Mouse (Mus musculus) heart, postnatal 0 days (tissue): ENCODE measurements around the gene Adgrd1. TPM values are rescaled to one million over a fixed set of nuclear protein-coding genes. Genes with fewer than 3 reads are reported as not detected.

Experiments
- ATAC-seq: fragments of 200-750 bp; cut with Nextera tagmentation; 2 replicates; pipeline ENCODE4 v1.8.0; 2017; ENCODE audit warnings: low read depth, moderate number of reproducible peaks, moderate library complexity; ENCODE audit not compliant: insufficient read depth
- DNase-seq: peaks from one replicate; pipeline ENCODE4 v3.0.0-alpha.2; 2016; ENCODE audit warnings: low spot score
- H3K27ac ChIP-seq: fragments of 300-500 bp; sonication (generic); 2 replicates; pipeline ENCODE4 v1.5.1; 2014; ENCODE audit warnings: low read depth, mild to moderate bottlenecking
- H3K27me3 ChIP-seq: fragments of 300-500 bp; sonication (generic); 2 replicates; pipeline ENCODE4 v1.6.1; 2014; ENCODE audit warnings: low read length, mixed read lengths; ENCODE audit not compliant: control insufficient read depth, insufficient read depth
- H3K36me3 ChIP-seq: fragments of 300-500 bp; sonication (generic); replicated peaks from 2 replicates; pipeline ENCODE4 v1.6.1; 2014; ENCODE audit warnings: low read length, mixed read lengths; ENCODE audit not compliant: control insufficient read depth, insufficient read depth
- H3K4me1 ChIP-seq: fragments of 300-500 bp; sonication (generic); 2 replicates; pipeline ENCODE4 v1.6.1; 2014; ENCODE audit warnings: antibody characterized with exemption; ENCODE audit not compliant: control insufficient read depth, insufficient read depth
- H3K4me2 ChIP-seq: fragments of 300-500 bp; sonication (generic); 2 replicates; pipeline ENCODE4 v1.6.1; 2014; ENCODE audit warnings: low read depth, mild to moderate bottlenecking, low read length, moderate library complexity
- H3K4me3 ChIP-seq: fragments of 300-500 bp; sonication (generic); 2 replicates; pipeline ENCODE4 v1.5.1; 2014; ENCODE audit warnings: low read depth, low read length
- H3K9ac ChIP-seq: fragments of 300-500 bp; sonication (generic); replicated peaks from 2 replicates; pipeline ENCODE4 v1.6.1; 2014; ENCODE audit warnings: low read depth, low read length, mixed read lengths
- H3K9me3 ChIP-seq: fragments of 300-500 bp; sonication (generic); replicated peaks from 2 replicates; pipeline ENCODE4 v1.6.1; 2016; ENCODE audit warnings: low read length; ENCODE audit not compliant: control insufficient read depth
- CTCF ChIP-seq: IDR thresholded peaks from 2 replicates; pipeline ENCODE4 v1.5.1; 2016; ENCODE audit warnings: antibody characterized with exemption, control low read depth, low read depth
- EP300 ChIP-seq: IDR thresholded peaks from 2 replicates; pipeline ENCODE4 v1.6.1; 2016; ENCODE audit warnings: antibody characterized with exemption, low read depth
- WGBS: fragments of 180-500 bp; shearing (Covaris S2); extraction: QIAGEN DNeasy Blood & Tissue Kit; methylation state at CpG from one replicate; pipeline ENCODE4 v1.1.7; 2014; 5-methylcytosine and 5-hydroxymethylcytosine counted together
- polyA plus RNA-seq: library from polyadenylated mRNA; unstranded; fragments of >200 nt; fragmentation: Nextera tagmentation; extraction: Ambion mirVana; gene quantifications from 2 replicates; pipeline ENCODE4 v1.2.1, GENCODE M21; 2015
- total RNA-seq: library from RNA; depleted of rRNA; stranded (reverse); fragments of >200 nt; gene quantifications from 2 replicates; pipeline ENCODE4 v1.2.3, GENCODE M21; 2014; ENCODE audit warnings: low replicate concordance

Gene Adgrd1
- total and polyA plus RNA-seq, 2 experiments from 2014 or later = 1.6 to 15.6 TPM

- DNase-seq (no peak), ATAC-seq (no peak)
- Histone ChIP-seq H3K36me3 (no peaks in the 10 kb centered on the region), H3K27ac (no peak overlapping the region), H3K9me3 (no peaks in the 10 kb centered on the region), H3K4me2 (no peak overlapping the region), H3K4me3 (no peak overlapping the region), H3K27me3 (no peaks in the 10 kb centered on the region), H3K4me1 (no peaks in the 10 kb centered on the region), H3K9ac (no peak overlapping the region)
- no peak for TF ChIP-seq EP300
- no peak for TF ChIP-seq CTCF
- WGBS = 66% methylated on average over 5 of the region's 5 CpGs
Observed at GRCm38 (mm10) chr5:129094236-129094635, 2.3 kb upstream of the Adgrd1 start.

GRCm38 (mm10) chr5:129104043-129104442, 7.5 kb downstream of the Adgrd1 start:
- H3K27ac ChIP-seq = no peak overlapping the region
- no peak overlapping the region for H3K4me3 ChIP-seq
- H3K36me3 ChIP-seq = no peaks in the 10 kb centered on the region
- no peak for DNase-seq
- no peak overlapping the region for H3K4me2 ChIP-seq
- no peak for ATAC-seq
- no peaks in the 10 kb centered on the region for H3K9me3 ChIP-seq
- TF ChIP-seq CTCF = no peak
- TF ChIP-seq EP300 = no peak
- H3K4me1 ChIP-seq = no peaks in the 10 kb centered on the region
- H3K27me3 ChIP-seq = no peaks in the 10 kb centered on the region
- WGBS = 72% methylated on average over 4 of the region's 4 CpGs
- H3K9ac ChIP-seq = no peak overlapping the region

GRCm38 (mm10) chr5:129111729-129112128, 15.2 kb downstream of the Adgrd1 start:
- Histone ChIP-seq H3K9me3 (no peaks in the 10 kb centered on the region), H3K36me3 (no peaks in the 10 kb centered on the region)

GRCm38 (mm10) chr5:129113741-129114476, 17.4 kb downstream of the Adgrd1 start:
- Histone ChIP-seq H3K36me3 (no peaks in the 10 kb centered on the region), H3K9me3 (no peaks in the 10 kb centered on the region), H3K27ac (no peak overlapping the region), H3K4me2 (no peak overlapping the region), H3K4me3 (no peak overlapping the region), H3K27me3 (no peaks in the 10 kb centered on the region), H3K4me1 (no peaks in the 10 kb centered on the region), H3K9ac (no peak overlapping the region)
- ATAC-seq (no peak), DNase-seq (no peak)
- WGBS = 60% methylated on average over 13 of the region's 13 CpGs
- TF ChIP-seq EP300 = no peak
- TF ChIP-seq CTCF = no peak

More at GRCm38 (mm10) chr5:129111729-129112128, 15.2 kb downstream of the Adgrd1 start:
- Histone ChIP-seq H3K9ac (no peak overlapping the region), H3K27ac (no peak overlapping the region), H3K27me3 (no peaks in the 10 kb centered on the region), H3K4me1 (no peaks in the 10 kb centered on the region), H3K4me2 (no peak overlapping the region), H3K4me3 (no peak overlapping the region)
- WGBS = 72% methylated on average over 8 of the region's 8 CpGs
- DNase-seq = no peak
- ATAC-seq = no peak
- TF ChIP-seq CTCF (no peak), EP300 (no peak)

GRCm38 (mm10) chr5:129116299-129116698, 19.7 kb downstream of the Adgrd1 start:
- no peaks in the 10 kb centered on the region for H3K9me3 ChIP-seq
- no peak for TF ChIP-seq CTCF
- TF ChIP-seq EP300 = no peak
- ATAC-seq (no peak), DNase-seq (no peak)
- H3K4me2 ChIP-seq = no peak overlapping the region
- H3K27ac ChIP-seq = no peak overlapping the region
- no peak overlapping the region for H3K4me3 ChIP-seq
- H3K36me3 ChIP-seq = no peaks in the 10 kb centered on the region
- 65% methylated on average over 8 of the region's 8 CpGs for WGBS
- H3K4me1 ChIP-seq = no peaks in the 10 kb centered on the region
- H3K27me3 ChIP-seq = no peaks in the 10 kb centered on the region
- H3K9ac ChIP-seq = no peak overlapping the region

GRCm38 (mm10) chr5:129117593-129118113, 21.1 kb downstream of the Adgrd1 start:
- no peak overlapping the region for H3K9ac ChIP-seq
- WGBS = 91% methylated on average over 4 of the region's 4 CpGs
- ATAC-seq = no peak
- H3K27ac ChIP-seq = no peak overlapping the region
- no peaks in the 10 kb centered on the region for H3K4me1 ChIP-seq
- no peaks in the 10 kb centered on the region for H3K9me3 ChIP-seq
- DNase-seq = no peak
- no peaks in the 10 kb centered on the region for H3K36me3 ChIP-seq
- H3K4me2 ChIP-seq = no peak overlapping the region
- TF ChIP-seq EP300 (no peak), CTCF (no peak)
- H3K4me3 ChIP-seq = no peak overlapping the region
- H3K27me3 ChIP-seq = no peaks in the 10 kb centered on the region
